ENCODE assay signal across 25 mouse cellular contexts in genomic region chr4:107126389-107126788, GRCm38 (mm10). TPM values are rescaled to one million over a fixed set of nuclear protein-coding genes. Genes with fewer than 3 reads are reported as not detected.
DNase-seq lines count a peak whose midpoint lies in the region; ATAC-seq lines count a peak whose summit lies in the region.
"Had no signal": no experiment of that assay in that cellular context is flagged by ENCODE, and none has a peak within 500 bp of the region (broad histone marks: within the 10 kb centered on the region; RNA-seq: fewer than 3 reads in every experiment).

No protein-coding gene starts in this region.

- H3K27me3 ChIP-seq in forebrain, embryonic 12.5 days, result peaks cover 5% of the 10 kb centered on the region
- no peaks in the 10 kb centered on the region for H3K27me3 ChIP-seq in forebrain, embryonic 15.5 days
- H3K27me3 ChIP-seq in midbrain, embryonic 10.5 days (ENCODE audit: low read depth, poor library complexity, severe bottlenecking), result peaks cover 10% of the 10 kb centered on the region
- no peaks in the 10 kb centered on the region for H3K27me3 ChIP-seq in midbrain, embryonic 16.5 days (ENCODE audit: control insufficient read depth, insufficient read depth, low read depth, low read length)
- H3K27me3 ChIP-seq in hindbrain, embryonic 16.5 days (replicated peaks; ENCODE audit: control insufficient read depth, insufficient read depth, low read length), result no peaks in the 10 kb centered on the region
- H3K27me3 ChIP-seq: hindbrain, embryonic 15.5 days; limb, embryonic 13.5 days had no signal

- no peak overlapping the region for H3K4me2 ChIP-seq in forebrain, embryonic 12.5 days
- H3K4me2 ChIP-seq in forebrain, embryonic 15.5 days (replicated peaks), result no peak overlapping the region
- H3K4me2 ChIP-seq in midbrain, embryonic 16.5 days (ENCODE audit: low read length), result no peak overlapping the region
- no peak overlapping the region for H3K4me2 ChIP-seq in hindbrain, embryonic 16.5 days (ENCODE audit: low read length)
- H3K4me2 ChIP-seq: heart, embryonic 11.5 days; hindbrain, embryonic 15.5 days; limb, embryonic 13.5 days; liver, embryonic 12.5 days had no signal

- H3K36me3 ChIP-seq in forebrain, embryonic 12.5 days (replicated peaks), result no peaks in the 10 kb centered on the region
- H3K36me3 ChIP-seq in forebrain, embryonic 15.5 days, result no peaks in the 10 kb centered on the region
- H3K36me3 ChIP-seq in midbrain, embryonic 10.5 days, result no peaks in the 10 kb centered on the region
- H3K36me3 ChIP-seq in midbrain, embryonic 16.5 days (ENCODE audit: control insufficient read depth, insufficient read depth, low read length), result no peaks in the 10 kb centered on the region
- no peaks in the 10 kb centered on the region for H3K36me3 ChIP-seq in hindbrain, embryonic 16.5 days (ENCODE audit: control insufficient read depth, insufficient read depth, low read length)
- H3K36me3 ChIP-seq: hindbrain, embryonic 15.5 days; limb, embryonic 13.5 days; liver, embryonic 12.5 days had no signal

- DNase-seq in midbrain, embryonic 10.5 days (ENCODE audit: low spot score), result no peak
- peak; percentile 27 for DNase-seq in retina, embryonic 14.5 days (ENCODE audit: low spot score)
- no peak for DNase-seq in adrenal gland, postnatal 36 days
- DNase-seq: adrenal gland, postnatal 25 days; cerebellum, adult 9-10 months; gastrocnemius, postnatal 14 days; heart, adult 11 months; kidney, adult 18-20 months; kidney, postnatal 4 days; lung, adult 18-20 months; lung, postnatal 14 days; right cerebral cortex, postnatal 25 days; spleen, adult 18-20 months had no signal

- 0 out of 2 replicates have a peak overlapping the region, but pooled peaks have one; percentile 36 for H3K27ac ChIP-seq in forebrain, embryonic 12.5 days
- no peak overlapping the region for H3K27ac ChIP-seq in forebrain, embryonic 15.5 days (replicated peaks)
- peak overlapping the region; percentile 85 for H3K27ac ChIP-seq in midbrain, embryonic 10.5 days (replicated peaks)
- H3K27ac ChIP-seq in midbrain, embryonic 16.5 days (ENCODE audit: low read length), result no peak overlapping the region
- no peak overlapping the region for H3K27ac ChIP-seq in hindbrain, embryonic 16.5 days (ENCODE audit: low read depth, low read length)
- H3K27ac ChIP-seq: hindbrain, embryonic 15.5 days; limb, embryonic 13.5 days; liver, embryonic 12.5 days had no signal

- H3K4me3 ChIP-seq in forebrain, embryonic 12.5 days (replicated peaks), result no peak overlapping the region
- no peak overlapping the region for H3K4me3 ChIP-seq in forebrain, embryonic 15.5 days
- no peak overlapping the region for H3K4me3 ChIP-seq in midbrain, embryonic 10.5 days
- H3K4me3 ChIP-seq in midbrain, embryonic 16.5 days (ENCODE audit: low read depth, low read length), result no peak overlapping the region
- H3K4me3 ChIP-seq in hindbrain, embryonic 16.5 days (ENCODE audit: low read length), result no peak overlapping the region
- H3K4me3 ChIP-seq: hindbrain, embryonic 15.5 days; limb, embryonic 13.5 days; liver, embryonic 12.5 days had no signal

- no peak overlapping the region for H3K9ac ChIP-seq in forebrain, embryonic 12.5 days
- no peak overlapping the region for H3K9ac ChIP-seq in forebrain, embryonic 15.5 days (replicated peaks)
- H3K9ac ChIP-seq in midbrain, embryonic 16.5 days (ENCODE audit: low read depth, low read length), result no peak overlapping the region
- peak overlapping the region; percentile 8; the same call in 1 of the 2 replicates for H3K9ac ChIP-seq in hindbrain, embryonic 16.5 days (ENCODE audit: low read depth, low read length)
- H3K9ac ChIP-seq: hindbrain, embryonic 15.5 days; limb, embryonic 13.5 days; liver, embryonic 12.5 days had no signal

- H3K9me3 ChIP-seq in forebrain, embryonic 12.5 days, result no peaks in the 10 kb centered on the region
- no peaks in the 10 kb centered on the region for H3K9me3 ChIP-seq in forebrain, embryonic 15.5 days
- no peaks in the 10 kb centered on the region for H3K9me3 ChIP-seq in midbrain, embryonic 10.5 days (replicated peaks)
- no peaks in the 10 kb centered on the region for H3K9me3 ChIP-seq in midbrain, embryonic 16.5 days (replicated peaks; ENCODE audit: control insufficient read depth, low read length, poor library complexity, severe bottlenecking)
- no peaks in the 10 kb centered on the region for H3K9me3 ChIP-seq in hindbrain, embryonic 16.5 days (ENCODE audit: control insufficient read depth, low read length)
- H3K9me3 ChIP-seq: hindbrain, embryonic 15.5 days; limb, embryonic 13.5 days; liver, embryonic 12.5 days had no signal

- no peak for ATAC-seq in forebrain, embryonic 12.5 days (ENCODE audit: low FRiP score)
- no peak for ATAC-seq in forebrain, embryonic 15.5 days (replicated peaks)
- no peak for ATAC-seq in midbrain, embryonic 16.5 days
- ATAC-seq in hindbrain, embryonic 16.5 days, result no peak
- ATAC-seq: liver, embryonic 12.5 days had no signal

- H3K4me1 ChIP-seq in forebrain, embryonic 12.5 days, result peaks cover 64% of the 10 kb centered on the region
- H3K4me1 ChIP-seq in forebrain, embryonic 15.5 days, result peaks cover 14% of the 10 kb centered on the region
- H3K4me1 ChIP-seq in midbrain, embryonic 10.5 days, result peaks cover 78% of the 10 kb centered on the region
- peaks cover 16% of the 10 kb centered on the region for H3K4me1 ChIP-seq in midbrain, embryonic 16.5 days (ENCODE audit: control insufficient read depth, insufficient read depth, low read length)
- peaks cover 3% of the 10 kb centered on the region; the same call in 1 of the 2 replicates for H3K4me1 ChIP-seq in hindbrain, embryonic 16.5 days (ENCODE audit: control insufficient read depth, insufficient read depth, low read depth, low read length)

- WGBS in forebrain, embryonic 12.5 days, result 44% methylated on average over 10 of the region's 10 CpGs
- WGBS in forebrain, embryonic 15.5 days, result 58% methylated on average over 10 of the region's 10 CpGs
- WGBS in midbrain, embryonic 10.5 days, result 46% methylated on average over 10 of the region's 10 CpGs
- 27% methylated on average over 10 of the region's 10 CpGs for WGBS in midbrain, embryonic 16.5 days
- WGBS in hindbrain, embryonic 16.5 days, result 27% methylated on average over 10 of the region's 10 CpGs

RNA-seq across cellular contexts. Expression of gene Cdcp2, which starts 29.7 kb away (rescaled TPM):
- not detected in 2 replicates for polyA plus RNA-seq in forebrain, embryonic 12.5 days (2016; fragmentation: Nextera tagmentation; extraction: Ambion mirVana)
- not detected in 2 replicates for polyA plus RNA-seq in forebrain, embryonic 15.5 days (2015; fragmentation: Nextera tagmentation; extraction: Ambion mirVana)
- polyA plus RNA-seq in midbrain, embryonic 10.5 days (2016; fragmentation: Nextera tagmentation; extraction: Ambion mirVana), result 0.11 and 0.22 TPM in 2 replicates
- not detected in 2 replicates for polyA plus RNA-seq in midbrain, embryonic 16.5 days (2015; fragmentation: Nextera tagmentation; extraction: Ambion mirVana)
- 0.08 TPM in 1 of 2 replicates, not detected in the other for polyA plus RNA-seq in hindbrain, embryonic 16.5 days (2015; fragmentation: Nextera tagmentation; extraction: Ambion mirVana)
- total RNA-seq in adrenal gland, postnatal 36 days (2021), result not detected
- total RNA-seq: adrenal gland, postnatal 25 days; gastrocnemius, postnatal 14 days; left cerebral cortex, postnatal 14 days; megakaryocyte, adult 5-6 weeks; neutrophil, adult 5-6 weeks had no signal
- polyA plus RNA-seq: heart, embryonic 11.5 days; heart, postnatal 0 days; liver, embryonic 12.5 days had no signal

RNA-seq across cellular contexts. Expression of gene Tmem59, which starts 51.8 kb away (rescaled TPM):
- 289 and 296 TPM in 2 replicates for polyA plus RNA-seq in forebrain, embryonic 12.5 days (2016; fragmentation: Nextera tagmentation; extraction: Ambion mirVana)
- polyA plus RNA-seq in forebrain, embryonic 15.5 days (2015; fragmentation: Nextera tagmentation; extraction: Ambion mirVana), result 373 and 391 TPM in 2 replicates
- 279 and 311 TPM in 2 replicates for polyA plus RNA-seq in midbrain, embryonic 10.5 days (2016; fragmentation: Nextera tagmentation; extraction: Ambion mirVana)
- 356 and 359 TPM in 2 replicates for polyA plus RNA-seq in midbrain, embryonic 16.5 days (2015; fragmentation: Nextera tagmentation; extraction: Ambion mirVana)
- polyA plus RNA-seq in hindbrain, embryonic 16.5 days (2015; fragmentation: Nextera tagmentation; extraction: Ambion mirVana), result 383 and 394 TPM in 2 replicates
- 100 to 1,000 TPM; 345 to 431 TPM for total RNA-seq in adrenal gland, postnatal 36 days (2021)

RNA-seq across cellular contexts. Expression of gene Tceanc2, which starts 52.5 kb away (rescaled TPM):
- 22.1 and 26.5 TPM in 2 replicates for polyA plus RNA-seq in forebrain, embryonic 12.5 days (2016; fragmentation: Nextera tagmentation; extraction: Ambion mirVana)
- 30.7 and 45.9 TPM in 2 replicates for polyA plus RNA-seq in forebrain, embryonic 15.5 days (2015; fragmentation: Nextera tagmentation; extraction: Ambion mirVana)
- polyA plus RNA-seq in midbrain, embryonic 10.5 days (2016; fragmentation: Nextera tagmentation; extraction: Ambion mirVana), result 30.6 and 39.7 TPM in 2 replicates
- polyA plus RNA-seq in midbrain, embryonic 16.5 days (2015; fragmentation: Nextera tagmentation; extraction: Ambion mirVana), result 18.1 and 27.2 TPM in 2 replicates
- 16.5 and 26.4 TPM in 2 replicates for polyA plus RNA-seq in hindbrain, embryonic 16.5 days (2015; fragmentation: Nextera tagmentation; extraction: Ambion mirVana)
- total RNA-seq in adrenal gland, postnatal 36 days (2021), result 10 to 100 TPM; 20.2 to 27.3 TPM

RNA-seq across cellular contexts. Expression of gene Cyb5rl, which starts 59.6 kb away (rescaled TPM):
- 6.0 and 7.0 TPM in 2 replicates for polyA plus RNA-seq in forebrain, embryonic 12.5 days (2016; fragmentation: Nextera tagmentation; extraction: Ambion mirVana)
- polyA plus RNA-seq in forebrain, embryonic 15.5 days (2015; fragmentation: Nextera tagmentation; extraction: Ambion mirVana), result 2.8 and 3.6 TPM in 2 replicates
- polyA plus RNA-seq in midbrain, embryonic 10.5 days (2016; fragmentation: Nextera tagmentation; extraction: Ambion mirVana), result 7.6 and 9.9 TPM in 2 replicates
- polyA plus RNA-seq in midbrain, embryonic 16.5 days (2015; fragmentation: Nextera tagmentation; extraction: Ambion mirVana), result 4.1 and 7.2 TPM in 2 replicates
- 4.4 and 4.7 TPM in 2 replicates for polyA plus RNA-seq in hindbrain, embryonic 16.5 days (2015; fragmentation: Nextera tagmentation; extraction: Ambion mirVana)
- 10 to 100 TPM; 21.2 to 25.4 TPM for total RNA-seq in adrenal gland, postnatal 36 days (2021)

RNA-seq across cellular contexts. Expression of gene Mrpl37, which starts 59.7 kb away (rescaled TPM):
- 81.5 and 83.2 TPM in 2 replicates for polyA plus RNA-seq in forebrain, embryonic 12.5 days (2016; fragmentation: Nextera tagmentation; extraction: Ambion mirVana)
- polyA plus RNA-seq in forebrain, embryonic 15.5 days (2015; fragmentation: Nextera tagmentation; extraction: Ambion mirVana), result 76.1 and 80.6 TPM in 2 replicates
- 122 and 123 TPM in 2 replicates for polyA plus RNA-seq in midbrain, embryonic 10.5 days (2016; fragmentation: Nextera tagmentation; extraction: Ambion mirVana)
- polyA plus RNA-seq in midbrain, embryonic 16.5 days (2015; fragmentation: Nextera tagmentation; extraction: Ambion mirVana), result 74.1 and 77.3 TPM in 2 replicates
- polyA plus RNA-seq in hindbrain, embryonic 16.5 days (2015; fragmentation: Nextera tagmentation; extraction: Ambion mirVana), result 83.2 and 86.8 TPM in 2 replicates
- total RNA-seq in adrenal gland, postnatal 36 days (2021), result 100 to 1,000 TPM in 1 of 2 experiments, 10 to 100 TPM in 1; 99.7 to 102 TPM

Comparison
In these comparisons a context has a peak if more than half of its experiments do, and no peak if none do; other contexts are left out.
1. H3K27ac ChIP-seq: peak in forebrain, embryonic 12.5 days (single experiment) and midbrain, embryonic 10.5 days (single experiment); none in forebrain, embryonic 15.5 days (single experiment), midbrain, embryonic 16.5 days (single experiment) and hindbrain, embryonic 16.5 days (single experiment).